Mouse (Mus musculus) liver, embryonic 11.5 days (tissue): ENCODE results near the gene C8b. TPM values are rescaled to one million over a fixed set of nuclear protein-coding genes. Genes with fewer than 3 reads are reported as not detected.

Experiments
- polyA plus RNA-seq: library from polyadenylated mRNA; unstranded; fragments of >200 nt; fragmentation: Nextera tagmentation; extraction: Ambion mirVana; gene quantifications from 2 replicates; pipeline ENCODE4 v1.2.1, GENCODE M21; 2014

The C8b gene
- polyA plus RNA-seq, 1 experiment from 2014 or later, result 2.3 TPM

Other genes with a start within 250 kb of the C8b start
- gene Gm17662, start 91.0 kb downstream of the C8b start, polyA plus RNA-seq, result not detected in 2 replicates
- 7.5 and 8.7 TPM in 2 replicates for gene C8a, start 110.1 kb downstream of the C8b start, polyA plus RNA-seq
- gene Fyb2, start 147.1 kb downstream of the C8b start, polyA plus RNA-seq, result 0.08 and 0.10 TPM in 2 replicates